Mouse (Mus musculus) cerebellum, adult 9-11 months (tissue): ENCODE data around the gene Coq4.
"Not testable (repeated sequence)": the region's sequence is repeated elsewhere in the genome, so short reads cannot be mapped to it uniquely, and the experiment has no call there.

Source experiments
- DNase-seq: peaks from one replicate; pipeline ENCODE4 v3.0.0; 2022

The Coq4 gene

DNA sequence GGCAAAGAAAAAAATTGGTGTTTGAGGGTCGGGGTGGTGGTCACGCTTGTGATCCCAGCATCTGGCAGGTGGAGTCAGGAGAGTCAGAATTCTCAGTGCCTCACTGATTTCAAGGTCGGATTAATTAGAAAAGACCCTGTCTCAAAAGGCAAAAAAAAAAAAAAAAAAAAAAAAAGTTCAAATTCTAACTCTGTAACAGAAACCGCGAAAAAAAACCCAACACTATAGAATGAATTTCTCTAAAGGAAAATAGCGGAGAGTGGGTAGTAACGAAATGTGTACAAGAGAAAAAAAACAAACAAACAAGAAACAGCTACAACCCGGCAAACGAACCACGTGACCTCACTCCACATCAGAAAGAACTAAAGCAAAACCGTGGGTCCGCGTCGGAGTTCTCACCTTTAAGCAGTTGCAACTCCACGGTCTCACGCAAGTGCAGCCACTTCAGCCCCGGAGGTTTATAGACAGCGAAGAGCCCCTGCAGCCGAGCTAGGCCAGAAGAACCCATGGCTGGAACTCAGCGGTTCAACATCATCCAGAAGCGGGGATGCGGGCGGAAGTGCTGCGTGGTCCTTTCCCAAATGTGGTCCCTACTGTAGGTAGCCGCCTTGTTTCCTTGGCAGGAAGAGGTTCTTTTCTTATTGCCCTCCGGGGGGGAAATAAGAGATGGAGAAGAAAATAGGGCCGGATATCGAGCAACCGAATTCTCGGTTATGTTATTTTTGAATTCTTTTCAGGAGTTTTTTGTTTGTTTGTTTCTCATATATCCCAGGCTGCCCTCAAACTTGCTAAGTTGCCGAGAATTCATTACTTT is at the start of gene Coq4:
Gene Coq4 (plus strand): TSS at position 390 of the 814 bp plus-strand sequence.
- peak; percentile 92 for DNase-seq

DNA sequence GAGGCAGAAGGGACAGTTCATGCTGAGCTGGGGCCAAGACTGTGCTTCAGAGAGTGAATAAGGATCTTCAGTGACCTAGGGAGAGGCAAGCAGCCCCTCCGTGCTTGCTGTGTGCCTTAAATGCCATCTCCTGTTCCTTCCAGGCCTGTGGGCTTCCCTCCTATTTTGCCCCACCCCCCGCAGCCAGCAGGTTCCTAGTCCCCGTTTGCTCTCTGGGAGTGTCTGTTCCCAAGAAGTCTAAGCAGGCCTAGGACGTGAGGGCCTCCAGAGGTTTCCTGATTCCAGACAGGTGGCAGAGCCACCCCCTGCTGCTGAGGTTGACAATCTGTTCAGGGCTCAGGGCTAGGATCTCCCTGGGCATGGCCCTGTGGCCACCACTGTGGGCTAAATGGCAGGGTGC is 48.5 kb upstream of the Coq4 start:
- no peak for DNase-seq

DNA sequence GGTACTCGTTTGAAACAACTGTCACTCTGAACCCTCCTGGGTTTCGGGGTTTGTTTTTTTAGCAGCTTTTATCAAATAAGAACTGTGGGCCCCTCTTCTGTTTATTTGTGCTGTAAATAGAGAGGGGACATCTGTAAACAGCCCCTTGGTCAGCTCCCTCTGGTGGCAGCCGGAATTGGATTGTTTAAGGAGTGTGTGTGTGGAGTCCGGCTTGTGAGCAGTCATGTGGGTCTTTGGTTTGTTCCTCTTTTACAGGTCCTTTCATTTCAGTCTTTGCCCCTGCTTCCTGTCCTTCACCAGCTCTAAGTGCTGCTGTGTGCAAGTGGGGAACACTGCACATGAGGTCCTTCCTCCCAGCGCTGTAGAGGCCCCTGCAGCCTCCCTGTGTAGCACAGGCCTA is 47.9 kb upstream of the Coq4 start:
- no peak for DNase-seq

DNA sequence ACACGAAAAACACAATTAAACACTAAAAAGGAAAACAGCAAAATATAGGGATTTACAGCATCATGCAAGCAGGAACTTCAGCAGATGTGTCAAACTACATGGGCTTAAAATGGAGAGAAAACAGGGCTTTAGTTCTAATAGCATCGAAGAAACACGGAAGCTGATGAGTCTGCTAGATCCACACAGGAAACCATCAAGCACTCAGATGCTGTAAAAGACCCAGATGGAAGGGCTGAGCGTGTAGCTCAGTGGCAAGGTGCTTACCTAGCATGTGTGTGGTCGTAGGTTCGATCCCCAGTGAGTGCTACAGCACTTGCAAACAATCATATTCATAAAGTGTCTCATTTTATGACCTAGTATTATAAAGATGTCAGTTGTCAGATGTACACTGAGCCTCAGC is 46.1 kb upstream of the Coq4 start:
- no peak for DNase-seq

DNA sequence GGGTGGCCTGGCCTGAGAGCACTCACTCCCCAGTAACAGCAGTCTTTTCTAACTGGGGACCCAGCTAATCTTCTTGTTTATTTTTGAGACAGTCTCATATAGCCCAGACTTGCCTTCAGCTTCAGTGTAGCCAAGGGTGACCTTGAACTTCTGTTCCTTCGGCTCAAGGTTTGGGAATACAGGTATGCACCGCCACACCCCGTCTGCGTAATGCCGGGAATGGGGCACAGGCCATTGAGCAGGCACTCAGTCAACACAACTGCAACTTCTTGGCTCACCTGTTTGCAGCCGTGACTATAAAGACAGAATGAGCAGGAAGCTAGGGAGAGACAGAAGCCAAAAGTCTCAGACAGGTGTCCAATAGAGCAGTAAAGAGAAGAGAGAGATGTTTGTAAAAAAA is 43.0 kb upstream of the Coq4 start:
- no peak for DNase-seq

DNA sequence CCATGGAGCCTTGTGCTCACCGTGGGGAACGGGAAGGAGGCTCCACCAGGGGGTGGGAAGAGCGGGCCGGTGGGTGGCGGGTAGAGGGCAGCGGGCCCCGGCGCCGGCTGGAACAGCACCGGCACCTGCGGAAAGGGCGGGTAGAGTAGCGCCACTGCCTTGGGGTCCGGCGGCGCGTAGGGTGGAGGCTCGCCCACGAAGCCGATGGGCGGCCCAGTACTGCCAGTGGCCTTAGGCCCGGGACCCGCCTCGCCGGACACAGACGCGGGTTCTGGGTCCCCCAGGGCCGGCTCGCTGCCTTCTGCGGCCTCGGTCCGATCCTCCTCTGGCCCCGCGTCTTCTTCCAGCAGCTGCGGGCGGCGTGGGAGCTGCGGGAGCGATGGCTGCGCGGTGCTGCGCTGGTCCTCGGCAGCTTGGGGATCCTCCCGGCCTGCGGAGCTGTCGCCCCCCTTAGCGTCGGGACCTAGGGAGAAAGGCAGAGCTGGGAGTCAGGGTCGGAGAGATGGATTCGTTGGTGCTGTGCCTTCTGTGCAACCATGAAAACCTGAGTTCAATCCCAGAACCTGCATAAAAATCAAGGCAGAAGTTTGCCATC is 40.0 kb upstream of the Coq4 start:
- no peak for DNase-seq

DNA sequence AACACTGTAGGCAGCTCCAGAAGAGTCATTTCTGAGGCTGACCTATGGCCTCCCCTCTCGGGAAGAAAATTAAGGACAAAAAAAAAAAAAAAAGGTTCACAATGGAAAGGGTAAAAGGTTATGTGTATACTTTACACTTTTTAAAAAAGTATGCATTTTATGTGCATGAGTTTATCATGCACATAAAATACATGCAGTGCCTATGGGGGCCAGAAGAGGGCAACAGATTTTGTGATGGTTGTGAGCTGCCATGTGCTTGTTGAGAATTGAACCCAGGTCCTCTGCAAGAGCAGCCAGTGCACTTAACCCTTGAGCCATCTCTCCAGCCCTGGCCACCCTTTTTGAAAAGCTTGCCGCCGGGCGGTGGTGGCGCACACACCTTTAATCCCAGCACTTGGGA is 39.4 kb upstream of the Coq4 start:
- no peak for DNase-seq

DNA sequence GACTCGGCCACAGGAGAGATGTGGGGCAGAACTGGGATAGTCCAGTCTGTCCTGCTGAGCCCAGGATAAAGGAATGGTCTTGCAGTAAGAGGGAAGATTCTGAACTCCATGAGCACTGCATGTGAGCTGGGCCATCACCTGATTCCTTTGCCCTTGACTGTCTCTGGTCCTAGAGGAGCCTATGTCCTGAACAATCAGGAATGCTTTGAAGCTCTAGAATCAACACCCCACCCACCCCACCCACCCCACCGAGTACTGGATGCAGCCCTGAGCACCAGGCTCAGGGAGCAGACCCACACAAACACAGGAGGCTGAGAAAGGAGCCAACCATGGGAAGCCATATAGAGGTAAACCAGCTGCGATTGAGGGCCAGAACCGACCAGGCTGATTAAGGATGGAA is 38.8 kb upstream of the Coq4 start:
- DNase-seq: no peak

DNA sequence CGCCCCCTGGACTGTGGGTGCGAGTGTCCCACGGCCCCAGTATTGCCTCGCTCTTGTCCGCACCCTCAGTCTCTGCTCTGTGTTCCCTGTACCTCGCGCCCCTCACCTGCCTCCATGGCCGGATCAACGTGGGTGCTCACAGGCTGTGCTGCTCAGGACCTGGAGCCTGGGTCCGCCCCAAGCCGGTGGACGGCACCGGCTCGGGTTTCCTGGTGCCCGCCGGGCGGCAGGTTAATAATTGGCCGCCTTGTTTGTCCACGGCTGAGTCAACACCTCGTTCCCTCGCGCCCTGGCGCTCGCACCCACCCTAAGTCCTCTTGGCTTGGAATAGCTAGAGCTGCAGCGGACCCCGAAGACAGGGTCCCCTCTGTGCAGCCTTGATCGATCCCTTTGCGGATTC is 35.8 kb upstream of the Coq4 start, which contains the start of gene Gm13420:
Gene Gm13420 (minus strand): TSS at position 189 of the 400 bp plus-strand sequence.
- no peak for DNase-seq

DNA sequence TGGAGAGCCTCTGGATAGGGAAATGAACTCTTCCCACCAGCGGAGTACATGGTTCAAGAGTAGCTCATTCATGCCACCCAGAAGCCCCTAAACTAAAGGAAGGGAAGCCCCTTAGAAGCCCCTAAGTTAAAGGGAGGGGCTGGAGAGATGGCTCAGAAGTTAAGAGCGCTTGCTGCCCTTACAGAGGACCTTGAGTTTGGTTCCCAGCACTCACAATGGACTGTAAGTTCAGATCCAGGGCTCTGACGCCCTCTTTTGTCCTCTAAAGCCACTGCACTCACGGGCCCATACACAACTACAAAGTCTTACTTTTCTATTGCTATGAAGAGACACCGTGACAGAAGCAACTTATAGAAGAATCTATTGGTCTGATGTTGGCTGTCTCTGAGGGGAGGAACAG is 34.9 kb upstream of the Coq4 start:
- no peak for DNase-seq

DNA sequence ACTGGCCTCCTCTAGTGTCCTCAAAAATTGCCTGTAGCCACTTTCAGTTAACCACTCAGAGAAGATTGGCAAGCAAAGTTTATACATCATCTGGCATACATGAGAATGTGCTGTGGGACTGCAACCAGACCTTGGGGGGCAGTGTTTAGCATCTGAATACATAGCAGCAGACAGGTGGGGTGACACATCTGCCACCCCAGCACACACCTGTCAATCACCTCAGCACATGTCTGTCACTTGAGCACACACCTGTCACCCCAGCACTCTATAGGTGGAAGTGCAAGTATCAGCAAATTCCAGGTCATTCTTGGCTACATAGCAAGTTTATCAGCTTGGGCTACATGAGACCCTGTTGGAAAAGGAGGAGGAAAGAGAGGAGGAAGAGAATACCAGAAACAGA is 31.6 kb upstream of the Coq4 start:
- no peak for DNase-seq

DNA sequence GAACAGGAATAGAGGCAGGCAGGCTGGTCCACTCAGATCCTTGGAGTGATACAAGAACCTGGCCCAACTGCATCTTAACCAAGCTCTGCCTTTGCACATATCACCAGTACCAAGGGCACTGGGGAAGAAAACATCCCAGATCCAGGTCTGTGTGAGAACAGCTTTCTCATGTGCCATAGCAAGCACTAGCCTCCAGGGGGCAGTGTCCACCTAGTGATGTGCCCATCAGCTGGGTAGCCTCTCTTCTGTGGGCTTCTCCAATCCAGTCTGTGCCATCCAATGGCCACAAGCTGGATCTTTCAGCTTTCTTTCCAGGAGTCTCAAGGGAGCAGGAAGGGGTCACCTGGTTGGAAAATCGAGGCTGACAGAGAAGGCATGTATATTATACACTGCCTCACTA is 22.5 kb upstream of the Coq4 start:
- DNase-seq: peak; percentile 45

DNA sequence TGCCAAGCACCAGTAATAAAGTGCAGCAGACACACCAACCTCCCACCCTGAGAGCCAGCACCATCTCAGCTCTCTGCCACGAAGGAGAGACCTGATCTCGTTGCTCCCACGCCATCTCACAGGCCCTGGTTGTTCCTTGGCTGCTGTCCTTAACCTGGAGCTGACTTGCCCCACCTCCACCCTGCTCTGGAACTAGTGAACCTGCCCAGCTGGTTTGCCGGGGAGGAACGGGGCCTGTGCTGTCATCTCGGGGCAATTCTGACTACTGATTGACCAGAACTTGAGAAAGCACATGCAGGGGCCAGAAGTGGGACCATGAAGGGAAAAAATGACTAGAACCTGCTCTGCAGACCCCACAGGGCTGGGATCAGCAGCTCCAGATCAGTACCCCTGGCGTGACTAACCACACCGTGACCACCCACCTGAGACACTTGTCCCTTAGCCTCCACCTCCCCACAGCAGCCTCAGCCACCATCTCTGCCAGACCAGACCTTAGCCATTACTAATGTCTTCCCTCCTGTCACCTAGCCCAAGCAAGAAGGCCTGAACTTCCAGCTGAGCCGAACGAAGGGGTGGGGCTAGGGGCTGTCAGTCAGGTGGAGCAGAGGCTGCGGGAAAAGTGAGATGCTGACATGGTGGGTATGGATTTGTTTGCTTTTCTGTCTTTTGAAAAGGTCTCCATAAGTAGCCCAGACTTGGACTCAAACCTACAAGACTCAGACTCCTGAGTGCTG is 19.1 kb upstream of the Coq4 start:
- DNase-seq: no peak

DNA sequence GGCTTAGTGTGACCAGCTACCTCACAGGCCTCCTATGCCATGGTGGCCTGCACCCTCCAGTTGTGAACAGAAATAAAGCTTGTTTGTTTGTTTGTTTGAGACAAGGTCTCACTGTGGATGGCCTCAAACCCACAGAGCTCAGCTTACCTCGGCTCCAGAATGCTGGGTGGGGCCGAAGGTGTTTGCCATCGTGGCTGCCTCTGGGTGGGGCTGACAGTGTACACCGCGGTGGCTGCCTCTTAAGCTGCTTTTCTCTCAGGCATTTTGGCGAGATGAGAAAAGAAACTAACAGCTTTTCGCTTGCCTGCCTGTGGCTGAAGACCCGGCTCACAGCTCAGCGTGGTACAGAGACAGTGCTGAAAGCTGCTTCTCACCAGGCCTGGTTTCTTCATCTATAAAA is 18.4 kb upstream of the Coq4 start:
- DNase-seq: no peak

DNA sequence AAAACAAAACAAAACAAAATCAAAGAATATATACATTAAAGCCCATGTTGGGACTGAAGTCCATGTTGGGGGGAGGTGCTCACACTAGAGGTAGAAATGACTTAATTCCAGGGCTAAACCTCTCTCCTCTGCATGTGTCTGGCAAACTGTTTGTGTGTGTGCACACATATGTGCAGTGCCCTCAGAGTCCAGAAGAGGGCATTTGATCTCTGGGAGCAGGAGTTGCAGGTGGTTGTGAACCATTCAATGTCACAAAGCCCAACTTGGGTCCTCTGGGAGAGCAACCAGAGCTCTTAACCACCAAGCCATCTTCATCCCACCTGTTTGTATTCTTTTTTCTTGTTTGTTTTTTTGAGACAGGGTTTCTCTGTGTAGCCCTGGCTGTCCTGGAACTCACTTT is 17.1 kb upstream of the Coq4 start:
- no peak for DNase-seq

DNA sequence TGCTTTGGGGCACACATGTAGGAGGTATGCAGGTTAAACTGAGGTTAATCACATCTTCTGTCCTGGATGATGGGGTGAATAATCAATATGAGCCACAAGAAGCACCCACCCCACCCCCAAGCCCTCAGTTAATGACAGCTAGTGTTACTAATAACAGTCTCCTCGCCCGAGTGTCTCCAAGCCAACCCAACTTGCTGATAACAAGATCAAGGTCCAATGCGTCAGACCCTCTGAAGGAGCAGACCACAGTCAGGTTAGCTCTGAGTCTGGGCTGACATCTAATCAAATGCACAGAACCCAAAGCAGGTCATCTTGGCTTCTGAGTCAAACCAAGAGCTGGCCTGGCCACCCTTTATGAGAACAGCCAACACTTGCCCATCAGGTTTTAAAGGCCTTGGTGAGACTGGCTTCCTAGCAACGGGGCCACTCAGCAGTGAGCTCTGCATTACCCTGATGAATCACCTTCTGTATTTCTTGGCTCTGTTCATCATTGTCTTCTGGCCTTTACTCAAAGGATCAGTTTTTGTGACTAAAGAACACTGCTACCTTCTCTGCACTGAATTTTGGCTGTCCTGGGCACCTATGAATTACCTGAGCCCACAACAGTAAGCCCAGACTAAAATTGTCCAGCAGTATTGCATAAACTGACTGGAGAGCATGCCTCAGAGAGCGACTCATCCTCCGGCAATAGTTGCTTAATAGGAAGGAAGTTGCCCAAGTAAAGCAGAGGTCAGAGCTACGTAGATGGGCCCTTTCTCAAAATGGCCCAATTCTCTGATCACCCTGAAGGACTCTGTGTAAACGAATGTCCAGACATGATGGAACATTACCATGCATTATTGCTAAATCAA is 15.5 kb upstream of the Coq4 start:
- DNase-seq: no peak

DNA sequence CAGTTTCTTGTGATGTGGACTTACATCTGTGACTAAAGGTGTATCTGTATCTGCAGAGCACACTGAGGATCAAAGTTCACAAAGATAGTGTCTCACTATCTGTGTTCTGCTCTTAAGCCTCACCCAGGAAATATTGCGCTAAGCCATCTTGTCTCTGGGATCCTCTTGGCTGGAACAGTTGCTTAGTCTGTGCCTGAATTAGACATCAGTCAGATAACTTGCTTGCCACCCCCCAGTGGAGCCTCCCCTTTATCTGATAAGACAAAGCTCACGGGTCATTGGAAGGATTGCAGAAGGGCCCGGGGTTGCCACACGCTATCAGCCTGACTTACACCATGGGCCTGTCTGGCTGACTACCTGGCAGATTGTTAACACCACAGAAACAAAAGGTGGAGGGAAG is 14.0 kb upstream of the Coq4 start:
- DNase-seq: no peak

DNA sequence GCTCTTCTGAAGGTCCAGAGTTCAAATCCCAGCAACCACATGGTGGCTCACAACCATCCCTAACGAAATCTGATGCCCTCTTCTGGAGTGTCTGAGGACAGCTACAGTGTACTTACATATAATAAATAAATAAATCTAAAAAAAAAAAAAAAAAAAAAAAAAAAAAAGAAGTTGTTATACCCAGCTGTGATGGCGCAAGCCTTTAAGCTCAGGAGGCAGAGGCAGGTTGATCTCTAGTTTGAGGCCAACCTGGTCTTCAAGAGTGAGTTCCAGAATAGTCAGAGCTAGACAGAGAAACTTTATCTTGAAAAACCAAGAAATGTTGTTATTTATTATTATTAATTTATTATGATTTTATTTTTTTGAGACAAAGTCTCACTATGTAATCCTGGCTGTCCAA is 6.0 kb upstream of the Coq4 start:
- DNase-seq: not testable (repeated sequence)

DNA sequence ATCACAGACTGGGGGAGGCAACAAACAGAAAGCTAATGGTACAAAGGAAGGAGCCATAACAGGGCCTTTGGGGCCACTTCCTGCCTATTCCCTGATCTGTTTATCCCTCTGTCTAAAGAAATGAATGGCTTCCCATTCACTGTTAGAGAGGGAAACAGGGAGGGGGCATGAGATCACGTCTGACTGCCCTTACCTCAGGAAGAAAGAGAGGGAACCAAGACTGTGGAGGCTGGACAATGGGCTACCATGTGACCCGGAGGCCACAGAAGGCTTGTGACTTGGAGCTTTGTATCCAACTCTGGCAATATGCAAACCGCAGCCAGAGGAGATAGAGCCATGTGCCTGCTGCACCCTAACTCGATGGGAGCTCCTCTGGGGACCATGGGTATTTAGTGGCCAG is 3.0 kb upstream of the Coq4 start:
- no peak for DNase-seq

DNA sequence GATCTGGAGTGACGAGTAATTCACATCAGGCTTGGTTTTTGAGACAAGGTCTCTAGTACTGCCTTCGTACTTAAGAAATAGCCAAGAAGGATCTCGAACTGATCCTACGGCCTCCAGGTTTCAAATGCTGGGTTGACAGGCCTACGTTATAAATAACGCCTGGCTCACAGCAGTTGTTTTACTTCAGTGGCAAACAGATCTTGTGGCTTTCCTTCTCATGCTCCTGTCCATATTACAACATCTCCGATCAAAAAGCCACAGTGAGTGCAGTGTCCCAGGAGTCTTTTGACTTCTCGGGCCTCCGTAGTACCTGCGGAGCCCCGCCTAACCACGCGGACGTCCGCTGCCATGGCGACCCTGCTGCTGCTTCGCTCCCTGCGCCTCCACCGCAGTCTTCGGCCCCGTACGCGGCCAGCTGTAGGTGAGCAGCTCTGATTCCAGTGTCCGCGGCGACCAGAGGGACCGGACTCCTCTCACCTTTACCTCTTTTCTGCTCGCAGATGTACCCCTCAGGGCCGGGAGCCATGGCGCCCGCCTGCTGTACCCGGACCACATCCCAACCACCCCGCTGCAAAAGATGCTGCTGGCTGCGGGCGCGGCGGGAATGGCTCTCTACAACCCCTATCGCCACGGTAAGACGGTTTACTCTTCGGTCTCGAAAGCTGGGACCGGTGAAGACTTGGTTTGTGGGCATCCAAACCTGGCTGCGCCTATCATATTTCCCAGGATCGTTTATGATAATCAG is 816 bp downstream of the Coq4 start, which contains the start of gene Trub2:
Gene Trub2 (minus strand): TSS at position 566 of the 745 bp plus-strand sequence.
- peak; percentile 85 for DNase-seq

DNA sequence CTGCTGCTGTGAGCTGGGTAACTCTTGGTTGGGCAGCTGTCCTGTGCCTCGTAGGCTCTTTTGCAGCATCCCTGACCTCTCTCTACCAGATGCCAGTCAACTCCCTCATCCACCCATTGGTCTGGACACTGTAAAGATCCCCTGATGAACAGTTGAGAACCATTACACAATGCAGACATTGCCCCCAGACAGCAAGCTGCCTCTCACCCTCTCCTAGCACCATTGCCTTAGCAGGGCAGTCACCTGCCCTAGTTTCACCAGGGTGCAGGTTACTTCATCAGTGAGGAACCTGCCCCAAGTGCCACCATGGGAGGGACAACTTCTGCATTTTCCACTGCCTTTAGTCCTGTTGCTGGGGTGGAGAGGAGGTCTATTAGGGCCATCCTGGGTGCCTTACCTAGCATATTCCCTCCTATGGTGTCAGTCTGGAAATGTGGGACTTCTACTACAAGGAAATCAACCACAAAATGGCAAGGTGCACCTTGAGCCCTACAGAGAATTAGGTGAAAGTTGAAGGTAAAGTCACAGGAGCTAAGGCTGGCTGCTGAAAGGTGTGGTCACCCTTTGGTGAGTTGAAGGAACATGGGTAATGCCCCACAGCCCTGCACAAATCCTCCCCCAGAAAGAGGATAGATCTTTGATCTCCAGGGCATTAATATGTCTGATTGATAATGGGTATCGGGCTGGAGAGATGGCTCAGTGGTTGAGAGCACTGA is 5.6 kb downstream of the Coq4 start:
- DNase-seq: no peak
